Mouse (Mus musculus) G1E (cell line): Measurements from ENCODE around the gene Gng13. TPM values are rescaled to one million over a fixed set of nuclear protein-coding genes. Genes with fewer than 3 reads are reported as not detected.

Experiments used
- ATAC-seq: 2 replicates; pipeline ENCODE4 v1.8.0; 2016; ENCODE audit warnings: mild to moderate bottlenecking; ENCODE audit not compliant: insufficient number of reproducible peaks, poor library complexity, low FRiP score, severe bottlenecking; ENCODE audit errors: extremely low read depth
- DNase-seq: peaks from one replicate; pipeline ENCODE4 v3.0.0; 2012; ENCODE audit warnings: low spot score
- H3K27me3 ChIP-seq: 2 replicates; pipeline ENCODE4 v1.6.1; 2012; ENCODE audit warnings: mild to moderate bottlenecking, low read length, inconsistent platforms; ENCODE audit not compliant: insufficient read depth
- H3K36me3 ChIP-seq: replicated peaks from 2 replicates; pipeline ENCODE3; 2012; ENCODE audit warnings: mild to moderate bottlenecking, inconsistent platforms
- H3K4me1 ChIP-seq: 2 replicates; pipeline ENCODE4 v1.6.1; 2012; ENCODE audit warnings: low read depth, low read length, inconsistent platforms, mixed read lengths; ENCODE audit not compliant: insufficient read depth
- H3K4me3 ChIP-seq: 2 replicates; pipeline ENCODE4 v1.5.1; 2012; ENCODE audit warnings: low read depth, mild to moderate bottlenecking, inconsistent platforms, low read length, moderate library complexity, mixed read lengths
- H3K9me3 ChIP-seq: replicated peaks from 2 replicates; pipeline ENCODE4 v1.6.1; 2012; ENCODE audit warnings: inconsistent platforms
- CTCF ChIP-seq: IDR thresholded peaks from 2 replicates; pipeline ENCODE4 v1.5.1; 2012; ENCODE audit warnings: low read depth, low read length, inconsistent platforms, mixed read lengths
- GATA1 ChIP-seq: IDR thresholded peaks from 2 replicates; pipeline ENCODE4 v1.6.1; 2012; ENCODE audit warnings: borderline replicate concordance, low read length, inconsistent platforms, mixed read lengths
- GATA2 ChIP-seq: IDR thresholded peaks from 2 replicates; pipeline ENCODE4 v1.6.1; 2012; ENCODE audit warnings: low read depth, low read length, inconsistent platforms, borderline replicate concordance
- POLR2AphosphoS5 ChIP-seq: IDR thresholded peaks from 2 replicates; pipeline ENCODE4 v1.6.1; 2012; ENCODE audit warnings: low read depth, low read length, inconsistent platforms; ENCODE audit not compliant: insufficient replicate concordance
- TAL1 ChIP-seq: conservative IDR thresholded peaks from 2 replicates; pipeline ENCODE4 v1.6.1; 2012; ENCODE audit warnings: low read depth, low read length, inconsistent platforms, mixed read lengths
- polyA plus RNA-seq: library from polyadenylated mRNA; stranded (reverse); fragments of >175 nt; gene quantifications from 2 replicates; pipeline ENCODE4 v1.2.3, GENCODE M21; 2012
- total RNA-seq, 2 experiments: library from RNA; stranded (forward) in 1 of 2; stranded (reverse) in 1 of 2; fragments of 200-1000 nt in 1 of 2; fragments of >200 nt in 1 of 2; fragmentation: Nextera tagmentation in 1 of 2; gene quantifications; 2 replicates each; pipeline ENCODE4 v1.2.3; 2014 to 2017

The Gng13 gene
- total and polyA plus RNA-seq, 3 experiments: 0.16 TPM; not detected in 2

DNA sequence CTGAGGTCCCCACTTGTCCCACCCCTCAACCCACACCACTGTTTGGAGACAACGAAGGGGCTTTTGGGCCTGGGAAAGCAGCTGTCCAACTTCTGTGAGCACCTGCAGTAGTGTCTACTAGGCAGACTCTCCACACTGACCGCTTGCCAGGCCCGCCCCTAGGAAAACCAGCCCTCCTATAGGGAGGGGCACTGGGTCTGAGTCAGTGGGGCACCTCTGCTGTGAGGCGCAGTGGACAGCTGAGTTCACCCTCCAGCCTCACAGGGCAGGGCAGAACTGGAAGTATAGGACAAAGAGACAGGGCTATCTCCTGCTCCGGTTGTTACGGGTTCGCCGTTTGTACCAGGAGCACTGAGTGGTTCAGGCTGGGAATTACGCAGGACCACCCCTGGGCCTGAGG is 37.3 kb downstream of the Gng13 start, which contains the start of gene Msln:
Msln (minus strand) TSS at position 138 of the 400 bp plus-strand sequence.
- Histone ChIP-seq H3K4me3 (no peak within 1 kb of the TSS), H3K27me3 (peaks cover 30% of the 10 kb centered on the region), H3K4me1 (no peaks in the 10 kb centered on the region), H3K9me3 (no peaks in the 10 kb centered on the region), H3K36me3 (no peaks in the 10 kb centered on the region)
- TF ChIP-seq POLR2AphosphoS5 (no peak), GATA2 (no peak), TAL1 (no peak)
- ATAC-seq (no peak), DNase-seq (no peak)

- H3K4me1 ChIP-seq: no peaks in the 10 kb centered on the region; the same call in 1 of the 2 replicates
- TF ChIP-seq CTCF: no peak
- TF ChIP-seq POLR2AphosphoS5: no peak
- TF ChIP-seq TAL1: no peak
- TF ChIP-seq GATA2: no peak
- TF ChIP-seq GATA1: no peak
- H3K27me3 ChIP-seq: peaks cover 30% of the 10 kb centered on the region
- no peaks in the 10 kb centered on the region for H3K9me3 ChIP-seq
- H3K36me3 ChIP-seq: no peaks in the 10 kb centered on the region
- no peak for DNase-seq
- ATAC-seq: no peak
- H3K4me3 ChIP-seq: no peak overlapping the region
Observed at GRCm38 (mm10) chr17:25755086-25755485, 38.1 kb downstream of the Gng13 start.

- H3K9me3 ChIP-seq: no peaks in the 10 kb centered on the region
- DNase-seq (no peak), ATAC-seq (no peak)
- no peaks in the 10 kb centered on the region for H3K36me3 ChIP-seq
- TF ChIP-seq TAL1: no peak
- TF ChIP-seq CTCF: no peak
- TF ChIP-seq GATA2: no peak
- TF ChIP-seq POLR2AphosphoS5: no peak
- no peak for TF ChIP-seq GATA1
- peaks cover 28% of the 10 kb centered on the region for H3K27me3 ChIP-seq
- H3K4me1 ChIP-seq: no peaks in the 10 kb centered on the region; the same call in 1 of the 2 replicates
- no peak overlapping the region for H3K4me3 ChIP-seq
Observed at GRCm38 (mm10) chr17:25755627-25756377, 38.8 kb downstream of the Gng13 start.

DNA sequence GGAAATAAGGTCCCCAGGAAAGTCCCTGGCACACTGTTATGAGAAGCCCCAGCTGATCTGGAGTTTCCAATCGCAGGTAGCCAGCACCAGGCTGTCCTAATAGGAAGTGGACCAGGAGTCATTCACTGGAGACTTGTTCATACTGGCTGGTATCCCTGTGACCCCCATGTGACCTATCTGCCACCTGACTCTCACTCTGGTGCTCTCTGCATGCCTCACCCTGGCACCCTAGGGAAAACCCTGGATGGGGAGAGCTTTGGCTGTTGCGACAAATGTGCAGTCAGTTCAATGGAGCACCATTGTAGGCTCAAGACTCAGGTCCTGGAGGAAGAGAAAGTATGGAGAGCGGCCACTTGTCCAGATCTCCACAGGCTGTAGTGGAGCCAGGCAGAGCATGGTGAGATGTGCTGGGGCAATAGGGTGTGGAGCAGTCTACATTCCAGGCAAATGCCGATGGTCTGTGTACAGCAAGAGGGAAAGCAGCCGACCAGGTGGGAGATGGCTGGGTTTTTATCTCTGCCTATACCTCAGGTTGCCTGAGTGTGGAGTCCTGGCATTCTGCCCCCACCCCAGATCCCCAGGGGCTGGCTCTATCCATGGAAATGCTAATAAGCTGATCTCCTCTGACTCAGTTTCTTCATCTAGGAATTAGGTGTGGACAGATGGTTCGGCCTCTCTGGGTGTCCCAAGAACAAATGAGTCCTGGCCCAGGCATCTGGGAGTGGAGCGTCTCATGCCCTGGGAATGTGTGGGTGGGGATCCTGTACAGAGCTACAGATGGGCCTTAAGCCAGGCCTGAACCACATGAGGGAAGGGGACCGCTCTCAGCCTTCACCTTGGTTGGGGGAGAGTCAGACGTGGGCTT is 39.6 kb downstream of the Gng13 start:
- Histone ChIP-seq H3K4me3 (no peak overlapping the region), H3K36me3 (no peaks in the 10 kb centered on the region), H3K27me3 (peaks cover 22% of the 10 kb centered on the region), H3K9me3 (no peaks in the 10 kb centered on the region), H3K4me1 (no peaks in the 10 kb centered on the region; the same call in 1 of the 2 replicates)
- TF ChIP-seq TAL1: no peak
- TF ChIP-seq GATA1: no peak
- TF ChIP-seq POLR2AphosphoS5: no peak
- no peak for TF ChIP-seq CTCF
- no peak for TF ChIP-seq GATA2
- ATAC-seq (no peak), DNase-seq (no peak)

DNA sequence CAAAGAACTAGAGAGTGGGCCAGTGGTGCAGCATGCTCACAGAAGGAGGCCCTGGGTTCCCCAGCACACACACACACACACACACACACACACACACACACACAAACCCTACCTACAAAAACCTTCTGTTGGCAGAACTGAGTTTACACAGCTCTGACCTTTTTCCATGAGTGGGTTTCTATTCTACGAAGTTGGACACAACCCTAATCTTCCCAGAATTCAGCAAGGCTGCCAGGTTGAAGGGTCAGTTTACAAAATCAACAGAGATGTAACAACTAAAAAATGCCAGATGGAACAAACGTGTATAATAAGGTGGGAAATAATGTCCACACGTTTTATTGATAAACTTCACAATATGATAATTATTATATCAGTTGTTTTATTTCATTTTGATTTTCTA is 40.7 kb downstream of the Gng13 start:
- H3K27me3 ChIP-seq: peaks cover 28% of the 10 kb centered on the region

GRCm38 (mm10) chr17:25760148-25760547 is 43.2 kb downstream of the Gng13 start:
- Histone ChIP-seq H3K4me1 (no peaks in the 10 kb centered on the region; the same call in 1 of the 2 replicates), H3K36me3 (no peaks in the 10 kb centered on the region), H3K4me3 (no peak overlapping the region), H3K27me3 (peaks cover 28% of the 10 kb centered on the region), H3K9me3 (no peaks in the 10 kb centered on the region)
- ATAC-seq (no peak), DNase-seq (no peak)
- TF ChIP-seq CTCF (no peak), POLR2AphosphoS5 (no peak), TAL1 (no peak), GATA1 (no peak)

More for the DNA sequence above, 40.7 kb downstream of the Gng13 start:
- H3K9me3 ChIP-seq: no peaks in the 10 kb centered on the region
- DNase-seq: no peak
- no peak overlapping the region for H3K4me3 ChIP-seq
- H3K36me3 ChIP-seq: no peaks in the 10 kb centered on the region
- no peak for TF ChIP-seq GATA2
- TF ChIP-seq CTCF: no peak
- no peak for TF ChIP-seq TAL1
- TF ChIP-seq GATA1: no peak
- no peak for TF ChIP-seq POLR2AphosphoS5
- no peak for ATAC-seq
- no peaks in the 10 kb centered on the region; the same call in 1 of the 2 replicates for H3K4me1 ChIP-seq
